Mouse (Mus musculus): ENCODE measurements around the gene Sirt5. TPM values are rescaled to one million over a fixed set of nuclear protein-coding genes. Genes with fewer than 3 reads are reported as not detected.

Gene Sirt5
- polyA plus RNA-seq, 1 experiment from 2014 or later = 21.5 TPM

DNA sequence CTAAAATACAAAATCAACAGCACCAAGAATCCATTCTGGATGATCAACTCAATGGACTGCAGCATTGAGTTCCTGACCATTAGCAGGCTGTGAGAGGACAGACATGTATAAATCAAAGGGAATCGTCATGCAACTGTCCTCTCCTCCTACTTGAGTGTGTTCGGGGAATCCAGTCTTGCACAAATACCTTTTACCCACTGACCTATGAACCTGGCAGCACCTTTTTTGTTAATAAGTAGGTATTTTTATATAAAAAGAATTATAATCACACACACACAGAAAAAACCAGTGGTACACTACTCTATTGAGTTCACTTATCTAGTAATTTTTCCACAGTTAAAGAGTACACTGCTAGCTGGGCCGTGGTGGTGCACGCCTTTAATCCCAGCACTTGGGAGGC is 78.4 kb downstream of the Sirt5 start:
- Histone ChIP-seq H3K9me3 (replicated peaks) (no peaks in the 10 kb centered on the region), H3K27ac (no peak overlapping the region), H3K4me2 (no peak overlapping the region), H3K9ac (no peak overlapping the region), H3K27me3 (no peaks in the 10 kb centered on the region), H3K4me3 (replicated peaks) (no peak overlapping the region), H3K36me3 (no peaks in the 10 kb centered on the region), H3K4me1 (peaks cover 11% of the 10 kb centered on the region)
- 88% methylated on average over 4 of the region's 4 CpGs for WGBS
- no peak for ATAC-seq (replicated peaks; ENCODE audit: low FRiP score)

DNA sequence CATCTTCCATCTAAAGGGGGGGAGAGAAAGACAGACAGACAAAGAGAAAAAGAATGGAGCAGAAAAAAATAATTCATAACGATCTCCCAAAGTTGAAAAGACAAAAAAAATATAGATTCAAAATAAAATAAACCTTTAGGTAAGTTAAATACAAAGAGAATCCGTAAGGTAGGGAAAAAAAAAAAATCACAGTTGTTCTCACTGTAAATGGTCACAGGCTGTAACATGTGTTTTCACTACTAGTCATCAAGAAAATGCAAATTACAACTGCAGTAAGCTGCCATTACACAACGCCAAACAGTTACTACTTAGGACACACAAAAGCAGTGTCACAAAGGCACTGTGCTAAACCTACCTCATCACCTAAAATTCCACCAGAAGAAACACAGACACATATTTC is 79.4 kb downstream of the Sirt5 start:
- Histone ChIP-seq H3K36me3 (no peaks in the 10 kb centered on the region), H3K9ac (no peak overlapping the region), H3K27me3 (no peaks in the 10 kb centered on the region), H3K4me1 (peaks cover 11% of the 10 kb centered on the region), H3K4me2 (no peak overlapping the region), H3K27ac (no peak overlapping the region), H3K4me3 (replicated peaks) (no peak overlapping the region), H3K9me3 (replicated peaks) (no peaks in the 10 kb centered on the region)
- 91% methylated on average over 3 of the region's 3 CpGs for WGBS
- no peak for ATAC-seq (replicated peaks; ENCODE audit: low FRiP score)

Other genes starting within 250 kb of the Sirt5 start
- 51.6 and 54.7 TPM in 2 replicates for gene Tbc1d7, start 194.0 kb upstream of the Sirt5 start, polyA plus RNA-seq (2015; fragmentation: Nextera tagmentation; extraction: Ambion mirVana)
- 0.28 and 0.65 TPM in 2 replicates for gene Gfod1, start 61.3 kb upstream of the Sirt5 start, polyA plus RNA-seq (2015; fragmentation: Nextera tagmentation; extraction: Ambion mirVana)
- 135 and 137 TPM in 2 replicates for gene Nol7, start 32.9 kb downstream of the Sirt5 start, polyA plus RNA-seq (2015; fragmentation: Nextera tagmentation; extraction: Ambion mirVana)
- gene Ranbp9, start 115.8 kb downstream of the Sirt5 start, polyA plus RNA-seq (2015; fragmentation: Nextera tagmentation; extraction: Ambion mirVana) = 8.2 and 10.8 TPM in 2 replicates
- 20.2 and 21.9 TPM in 2 replicates for gene Mcur1, start 194.7 kb downstream of the Sirt5 start, polyA plus RNA-seq (2015; fragmentation: Nextera tagmentation; extraction: Ambion mirVana)